Mouse (Mus musculus) C2C12 (cell line): Measurements from ENCODE around the gene Jade2. TPM values are rescaled to one million over a fixed set of nuclear protein-coding genes. Genes with fewer than 3 reads are reported as not detected.

ENCODE experiments used
- H3K27me3 ChIP-seq: one replicate; pipeline ENCODE4 v1.6.1; 2011; ENCODE audit not compliant: control insufficient read depth, insufficient read depth, insufficient read length
- H3K36me3 ChIP-seq: one replicate; pipeline ENCODE4 v1.6.1; 2011; ENCODE audit not compliant: control insufficient read depth, insufficient read depth
- H3K4me3 ChIP-seq: one replicate; pipeline ENCODE4 v1.5.1; 2011; ENCODE audit warnings: mild to moderate bottlenecking, control low read depth; ENCODE audit not compliant: poor library complexity, insufficient read depth, severe bottlenecking
- H3K79me2 ChIP-seq: one replicate; pipeline ENCODE4 v1.6.1; 2011; ENCODE audit not compliant: control insufficient read depth, insufficient read depth
- H3K79me3 ChIP-seq: one replicate; pipeline ENCODE4 v1.6.1; 2011; ENCODE audit warnings: low read depth, control low read depth
- H3ac ChIP-seq: one replicate; pipeline ENCODE3; 2011; ENCODE audit warnings: low read depth; ENCODE audit not compliant: control insufficient read depth, insufficient read length
- CEBPB ChIP-seq: IDR thresholded peaks from one replicate; pipeline ENCODE4 v1.6.1; 2011; ENCODE audit warnings: low read depth, mild to moderate bottlenecking, control low read depth, moderate library complexity
- CTCF ChIP-seq: IDR thresholded peaks from one replicate; pipeline ENCODE4 v1.5.1; 2011; ENCODE audit not compliant: control insufficient read depth, insufficient read depth, insufficient read length
- FOSL1 ChIP-seq: IDR thresholded peaks from one replicate; pipeline ENCODE4 v1.8.0; 2011; ENCODE audit warnings: mild to moderate bottlenecking, low read length; ENCODE audit not compliant: poor library complexity, insufficient read depth, severe bottlenecking
- MAX ChIP-seq: IDR thresholded peaks from one replicate; pipeline ENCODE4 v1.6.1; 2011; ENCODE audit warnings: mild to moderate bottlenecking, control low read depth
- MYOD1 ChIP-seq: IDR thresholded peaks from one replicate; pipeline ENCODE4 v1.6.1; 2011; ENCODE audit warnings: low read depth; ENCODE audit not compliant: control insufficient read depth, insufficient read length
- MYOG ChIP-seq: IDR thresholded peaks from one replicate; pipeline ENCODE4 v1.6.1; 2011; ENCODE audit not compliant: control insufficient read depth, insufficient read length; ENCODE audit errors: extremely low read depth
- USF1 ChIP-seq: IDR thresholded peaks from one replicate; pipeline ENCODE4 v1.6.1; 2011; ENCODE audit warnings: low read depth, mild to moderate bottlenecking, control low read depth, moderate library complexity
- polyA plus RNA-seq: library from polyadenylated mRNA; unstranded; fragments of >200 nt; fragmentation: generic; extraction: Trizol; gene quantifications from one replicate; pipeline ENCODE4 v1.2.1, GENCODE M21; 2012; ENCODE audit warnings: missing spikeins

The Jade2 gene
- polyA plus RNA-seq, 1 experiment = 4.0 TPM

DNA sequence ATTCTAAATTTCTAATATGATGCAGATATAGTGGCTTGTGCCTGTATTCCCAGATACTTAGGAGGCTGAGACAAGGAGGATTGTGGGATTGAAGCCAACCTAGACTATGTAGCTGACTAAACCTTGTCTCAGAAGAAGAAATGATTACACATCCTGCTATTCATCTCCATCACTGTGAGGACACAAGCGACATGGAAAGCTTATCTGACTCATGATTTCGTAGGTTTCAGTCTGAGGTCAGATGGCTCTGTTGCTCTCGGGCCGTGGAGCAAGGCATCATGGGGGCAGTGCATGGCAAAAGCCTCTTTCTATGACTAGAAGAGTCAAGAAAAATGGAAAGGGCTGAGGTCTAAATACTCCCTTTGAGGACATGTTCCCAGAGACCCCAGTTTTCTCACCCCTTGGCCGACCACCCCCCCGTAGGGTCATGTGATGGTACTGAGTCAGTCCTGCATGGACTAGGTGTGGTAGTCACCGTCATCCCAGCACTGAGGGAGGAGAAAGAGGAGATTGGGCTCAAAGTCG is 45.4 kb downstream of the Jade2 start:
- no peaks in the 10 kb centered on the region for H3K79me2 ChIP-seq

DNA sequence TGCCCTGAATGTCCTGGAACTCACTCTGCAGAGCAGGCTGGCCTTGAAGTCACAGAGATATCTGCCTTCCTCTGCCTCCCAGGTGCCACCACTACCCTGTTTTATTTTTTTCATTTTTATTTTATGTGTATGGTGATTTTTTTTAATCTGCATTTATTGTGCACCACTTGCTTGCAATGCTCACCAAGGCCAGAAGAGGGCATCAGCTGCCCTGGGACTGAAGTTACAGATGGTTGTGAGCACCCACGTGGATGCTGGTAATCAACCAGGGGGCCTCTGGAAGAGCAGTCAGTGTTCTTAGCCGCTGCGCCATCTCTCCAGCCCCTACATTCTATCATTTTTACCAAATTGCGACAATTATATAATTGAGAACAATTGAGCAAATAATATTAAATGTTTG is 46.2 kb downstream of the Jade2 start:
- Histone ChIP-seq H3K27me3 (no peaks in the 10 kb centered on the region), H3K79me2 (no peaks in the 10 kb centered on the region), H3K79me3 (no peaks in the 10 kb centered on the region), H3ac (no peak overlapping the region), H3K36me3 (peaks cover 19% of the 10 kb centered on the region), H3K4me3 (no peak overlapping the region)
- no peak for TF ChIP-seq MYOD1
- TF ChIP-seq MAX = no peak
- no peak for TF ChIP-seq FOSL1
- no peak for TF ChIP-seq CTCF
- no peak for TF ChIP-seq CEBPB
- TF ChIP-seq MYOG = no peak
- TF ChIP-seq USF1 = no peak

More for the DNA sequence above, 45.4 kb downstream of the Jade2 start:
- Histone ChIP-seq H3K4me3 (no peak overlapping the region), H3K27me3 (no peaks in the 10 kb centered on the region), H3ac (no peak overlapping the region), H3K36me3 (peaks cover 24% of the 10 kb centered on the region), H3K79me3 (no peaks in the 10 kb centered on the region)
- TF ChIP-seq CTCF (no peak), MYOD1 (no peak), USF1 (no peak), MAX (no peak), MYOG (no peak), FOSL1 (no peak), CEBPB (no peak)

DNA sequence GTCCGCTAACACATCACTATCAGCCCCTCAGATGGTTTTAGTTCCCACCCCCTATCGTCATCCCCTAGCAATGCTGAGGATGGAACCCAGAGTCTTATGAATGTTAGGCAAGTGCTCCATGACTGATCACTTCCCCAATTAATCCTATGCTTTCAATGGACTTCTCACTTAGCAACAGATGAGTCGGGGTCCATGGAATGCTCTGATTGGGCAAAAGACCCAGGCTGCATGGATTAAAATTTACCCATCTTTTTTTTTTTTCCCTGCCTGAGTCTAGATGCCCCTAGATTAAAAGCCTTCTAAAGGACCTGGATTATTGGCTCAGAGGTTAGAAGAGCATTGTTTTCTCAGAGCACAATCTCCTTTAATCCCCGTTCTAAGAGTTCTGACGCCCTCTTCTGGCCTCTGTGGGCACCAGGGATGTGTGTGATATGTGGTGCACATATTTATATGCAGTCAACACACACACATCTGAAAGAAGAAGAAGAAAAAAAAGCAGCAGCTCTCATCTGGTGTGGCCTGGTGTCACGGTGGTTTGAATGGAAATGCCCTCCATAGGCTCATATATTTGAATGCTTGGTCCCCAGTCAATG is 47.7 kb downstream of the Jade2 start:
- no peak overlapping the region for H3K4me3 ChIP-seq
- no peaks in the 10 kb centered on the region for H3K79me3 ChIP-seq
- no peak for TF ChIP-seq MAX
- TF ChIP-seq MYOG = no peak
- TF ChIP-seq CTCF = no peak
- TF ChIP-seq CEBPB = no peak
- TF ChIP-seq FOSL1 = no peak
- TF ChIP-seq USF1 = no peak
- no peak for TF ChIP-seq MYOD1
- peaks cover 11% of the 10 kb centered on the region for H3K36me3 ChIP-seq
- H3K27me3 ChIP-seq = no peaks in the 10 kb centered on the region
- no peak overlapping the region for H3ac ChIP-seq
- no peaks in the 10 kb centered on the region for H3K79me2 ChIP-seq

DNA sequence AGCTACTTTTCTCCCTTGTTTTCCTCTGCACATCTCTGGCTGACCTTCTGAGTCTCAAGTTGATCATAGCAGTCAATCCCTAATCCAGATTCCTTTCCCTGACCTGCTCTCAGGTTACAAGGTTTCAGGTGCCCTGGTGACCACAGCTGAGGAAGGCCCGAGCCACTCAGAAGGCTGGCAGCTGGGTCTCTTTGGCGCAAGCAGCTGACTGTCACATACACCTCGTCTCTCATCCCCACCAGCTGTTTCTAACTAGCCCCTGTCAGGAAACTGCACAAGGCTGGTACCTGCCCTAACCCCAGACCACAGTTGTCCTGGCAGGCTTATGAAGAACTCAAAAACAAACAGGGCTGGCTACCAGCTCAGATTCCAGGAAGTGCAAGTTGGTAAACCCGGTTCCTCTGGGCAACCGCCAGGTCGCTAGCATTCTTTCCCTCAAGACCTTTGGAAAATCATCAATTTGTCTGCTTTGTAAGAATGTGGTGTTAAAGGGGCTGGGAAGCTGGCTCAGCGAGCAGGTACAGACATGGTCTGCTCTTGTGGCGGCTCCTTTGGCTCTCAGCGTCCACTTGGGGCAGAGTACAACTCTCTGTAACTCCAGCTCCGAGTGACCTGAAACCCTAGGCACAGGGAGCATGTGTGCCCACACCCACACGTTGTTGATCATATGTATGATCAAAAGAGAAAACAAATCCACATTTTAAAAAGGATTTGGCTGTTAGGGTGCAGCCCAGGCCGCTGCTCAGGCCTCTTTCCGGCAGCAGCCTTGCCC is 50.2 kb downstream of the Jade2 start:
- Histone ChIP-seq H3K36me3 (no peaks in the 10 kb centered on the region), H3ac (no peak overlapping the region), H3K4me3 (no peak overlapping the region), H3K79me2 (no peaks in the 10 kb centered on the region), H3K27me3 (no peaks in the 10 kb centered on the region), H3K79me3 (no peaks in the 10 kb centered on the region)
- TF ChIP-seq USF1 = no peak
- TF ChIP-seq MAX = no peak
- no peak for TF ChIP-seq CTCF
- no peak for TF ChIP-seq MYOD1
- TF ChIP-seq CEBPB = no peak

DNA sequence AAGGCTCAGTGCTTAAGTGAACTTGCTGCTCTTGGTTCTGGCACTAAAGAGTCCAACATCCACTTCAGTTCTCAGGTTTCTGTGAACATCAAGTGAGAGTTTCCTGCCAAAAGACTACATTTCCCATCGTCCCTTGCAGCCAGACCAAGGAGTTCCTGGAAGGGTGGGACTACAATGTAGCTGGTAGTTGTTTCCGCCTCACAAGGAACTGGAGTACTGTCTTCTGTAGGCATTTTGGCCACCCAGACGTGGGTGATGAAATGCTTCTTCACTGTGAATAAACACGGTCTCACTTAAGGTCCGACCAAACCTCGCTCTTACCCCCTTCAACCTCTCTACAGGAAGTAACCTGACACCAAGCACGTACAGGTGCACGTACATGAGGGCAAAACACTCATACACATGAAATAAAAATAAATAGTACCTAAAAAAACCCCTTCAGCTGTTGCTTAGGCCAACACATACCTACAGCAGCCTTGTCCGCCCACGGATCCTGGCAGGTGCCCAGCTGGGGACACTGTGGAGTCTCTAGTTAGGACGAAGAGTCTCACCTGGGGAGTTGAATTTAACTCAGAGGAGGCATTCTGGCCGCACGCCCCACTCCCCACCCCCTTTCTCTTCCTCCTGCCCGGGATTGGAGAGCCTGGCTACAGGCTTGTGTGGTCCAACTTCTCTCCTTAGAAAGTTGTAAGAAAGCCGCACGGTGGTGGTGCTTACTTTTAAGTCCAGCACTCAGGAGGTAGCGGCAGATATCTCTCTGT is 52.1 kb downstream of the Jade2 start:
- no peaks in the 10 kb centered on the region for H3K79me3 ChIP-seq
- H3K36me3 ChIP-seq = no peaks in the 10 kb centered on the region
- H3ac ChIP-seq = no peak overlapping the region
- TF ChIP-seq MYOG (no peak), CTCF (no peak), CEBPB (no peak), FOSL1 (no peak), USF1 (no peak), MYOD1 (no peak), MAX (no peak)
- H3K4me3 ChIP-seq = no peak overlapping the region
- no peaks in the 10 kb centered on the region for H3K79me2 ChIP-seq
- H3K27me3 ChIP-seq = no peaks in the 10 kb centered on the region
